Mouse (Mus musculus): ENCODE results near the gene Prkcq. TPM values are rescaled to one million over a fixed set of nuclear protein-coding genes. Genes with fewer than 3 reads are reported as not detected.

Prkcq gene
- polyA plus RNA-seq (2012; rRNA removed) = 2.1 and 2.4 TPM in 2 replicates

GRCm38 (mm10) chr2:11171754-11172501, at the start of gene Prkcq:
Prkcq (plus strand) TSS chr2:11172108.

